Mouse (Mus musculus) kidney, postnatal 25 days (tissue): ENCODE measurements around the gene Lsm11.
"Not testable (repeated sequence)": the region's sequence is repeated elsewhere in the genome, so short reads cannot be mapped to it uniquely, and the experiment has no call there.

Source experiments
- DNase-seq, 2 experiments: peaks; one replicate each; pipeline ENCODE4 v3.0.0; 2021; ENCODE audit warnings: mixed read lengths in 2 of 2

The Lsm11 gene

DNA sequence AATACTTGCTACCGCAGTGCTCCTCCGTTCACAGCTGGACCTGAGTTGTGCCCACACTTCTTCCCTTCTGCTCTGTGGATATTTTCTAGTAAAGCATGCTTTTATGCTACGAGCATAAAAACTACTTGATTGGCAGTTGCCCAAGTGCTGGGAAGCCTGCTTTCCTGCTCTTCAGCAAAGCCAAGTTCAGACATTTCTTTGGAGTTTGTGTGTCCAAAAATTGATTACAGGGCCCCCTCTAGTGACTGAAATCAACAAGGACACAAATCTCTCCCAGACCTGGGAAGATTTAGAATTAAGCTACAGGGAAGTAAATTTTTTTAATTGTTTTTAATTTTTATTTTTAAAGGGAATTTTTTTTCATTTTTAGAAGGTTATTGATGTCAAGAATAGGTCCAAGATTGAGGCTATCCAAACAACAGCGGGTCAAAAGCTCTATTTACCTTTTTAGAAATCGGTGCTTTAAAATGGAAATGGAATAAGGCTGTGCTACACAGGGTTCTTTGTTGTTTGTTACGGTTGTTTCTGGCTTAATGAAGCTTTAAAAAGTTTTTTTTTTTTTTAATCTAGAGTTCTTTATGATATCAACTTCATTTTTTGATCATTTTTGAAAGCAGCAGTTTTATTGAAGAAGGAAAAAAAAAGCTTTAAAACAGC lies 63.6 kb downstream of the Lsm11 start:
- DNase-seq, result peak; percentile 69 to 75

DNA sequence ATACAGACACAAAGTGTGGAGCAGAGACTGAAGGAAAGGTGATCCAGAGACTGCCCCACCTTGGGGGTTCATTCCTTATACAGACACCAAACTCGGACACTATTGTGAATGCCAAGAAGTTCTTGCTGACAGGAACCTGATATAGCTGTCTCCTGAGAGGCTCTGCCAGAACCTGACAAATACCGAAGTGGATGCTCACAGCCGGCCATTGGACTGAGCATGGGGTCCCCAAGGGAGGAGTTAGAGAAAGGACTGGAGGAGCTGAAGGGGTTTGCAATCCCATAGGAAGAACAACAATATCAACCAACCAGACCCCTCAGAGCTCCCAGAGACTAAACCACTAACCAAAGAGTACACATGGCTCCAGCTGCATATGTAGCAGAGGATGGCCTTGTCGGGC lies 65.4 kb downstream of the Lsm11 start:
- not testable (repeated sequence) for DNase-seq
